Mouse (Mus musculus) midbrain, postnatal 0 days (tissue): ENCODE measurements around the gene Grip1. TPM values are rescaled to one million over a fixed set of nuclear protein-coding genes. Genes with fewer than 3 reads are reported as not detected.

Experiments
- ATAC-seq: fragments of 200-750 bp; cut with Nextera tagmentation; 2 replicates; pipeline ENCODE4 v1.8.0; 2017; ENCODE audit warnings: moderate number of reproducible peaks, mild to moderate bottlenecking, moderate TSS enrichment, moderate library complexity; ENCODE audit not compliant: low FRiP score
- DNase-seq: peaks from one replicate; pipeline ENCODE4 v3.0.0-alpha.2; 2015; ENCODE audit warnings: low spot score
- H3K27ac ChIP-seq: fragments of 300-500 bp; sonication (generic); 2 replicates; pipeline ENCODE4 v1.5.1; 2014; ENCODE audit warnings: low read depth, mild to moderate bottlenecking, low read length, mixed read lengths
- H3K27me3 ChIP-seq: fragments of 300-500 bp; sonication (generic); 2 replicates; pipeline ENCODE4 v1.6.1; 2014; ENCODE audit warnings: low read length, control low read depth, mixed read lengths; ENCODE audit not compliant: insufficient read depth
- H3K36me3 ChIP-seq: fragments of 300-500 bp; sonication (generic); 2 replicates; pipeline ENCODE4 v1.6.1; 2014; ENCODE audit warnings: low read length, control low read depth, mixed read lengths; ENCODE audit not compliant: insufficient read depth
- H3K4me1 ChIP-seq: fragments of 300-500 bp; sonication (generic); 2 replicates; pipeline ENCODE4 v1.6.1; 2014; ENCODE audit warnings: mild to moderate bottlenecking, control low read depth, antibody characterized with exemption, low read length, mixed read lengths; ENCODE audit not compliant: insufficient read depth
- H3K4me2 ChIP-seq: fragments of 300-500 bp; sonication (generic); 2 replicates; pipeline ENCODE4 v1.6.1; 2014; ENCODE audit warnings: low read depth, mild to moderate bottlenecking, low read length, mixed read lengths; ENCODE audit not compliant: poor library complexity, severe bottlenecking
- H3K4me3 ChIP-seq: fragments of 300-500 bp; sonication (generic); 2 replicates; pipeline ENCODE4 v1.5.1; 2014; ENCODE audit warnings: low read depth, mild to moderate bottlenecking, low read length, moderate library complexity
- H3K9ac ChIP-seq: fragments of 300-500 bp; sonication (generic); replicated peaks from 2 replicates; pipeline ENCODE4 v1.6.1; 2014; ENCODE audit warnings: mild to moderate bottlenecking, low read length, moderate library complexity, mixed read lengths; ENCODE audit not compliant: poor library complexity, severe bottlenecking
- H3K9me3 ChIP-seq: fragments of 300-500 bp; sonication (generic); 2 replicates; pipeline ENCODE4 v1.6.1; 2016; ENCODE audit warnings: low read length, control low read depth
- CTCF ChIP-seq: IDR thresholded peaks from 2 replicates; pipeline ENCODE4 v1.5.1; 2016; ENCODE audit warnings: antibody characterized with exemption, mild to moderate bottlenecking
- WGBS: fragments of 180-500 bp; shearing (Covaris S2); extraction: QIAGEN DNeasy Blood & Tissue Kit; methylation state at CpG from one replicate; pipeline ENCODE4 v1.1.7; 2014; 5-methylcytosine and 5-hydroxymethylcytosine counted together
- polyA plus RNA-seq: library from polyadenylated mRNA; unstranded; fragments of >200 nt; fragmentation: Nextera tagmentation; extraction: Ambion mirVana; gene quantifications from 2 replicates; pipeline ENCODE4 v1.2.1, GENCODE M21; 2015
- total RNA-seq: library from RNA; depleted of rRNA; stranded (reverse); fragments of >200 nt; gene quantifications from 2 replicates; pipeline ENCODE4 v1.2.3, GENCODE M21; 2014

Gene Grip1
- total and polyA plus RNA-seq, 2 experiments from 2014 or later = 14.6 to 35.4 TPM

GRCm38 (mm10) chr10:119951460-119951859, 497.8 kb downstream of the Grip1 start:
- no peaks in the 10 kb centered on the region for H3K27me3 ChIP-seq
- no peak overlapping the region for H3K4me3 ChIP-seq
- H3K27ac ChIP-seq = no peak overlapping the region
- H3K9me3 ChIP-seq = no peaks in the 10 kb centered on the region
- no peak for TF ChIP-seq CTCF
- ATAC-seq (no peak), DNase-seq (no peak)
- H3K4me2 ChIP-seq = no peak overlapping the region
- H3K9ac ChIP-seq = no peak overlapping the region
- no peaks in the 10 kb centered on the region for H3K36me3 ChIP-seq
- no peaks in the 10 kb centered on the region for H3K4me1 ChIP-seq
- WGBS = 83% methylated on average over 6 of the region's 6 CpGs

GRCm38 (mm10) chr10:119957260-119957955, 503.8 kb downstream of the Grip1 start:
- H3K4me3 ChIP-seq = no peak overlapping the region
- 71% methylated on average over 17 of the region's 17 CpGs for WGBS
- no peaks in the 10 kb centered on the region for H3K36me3 ChIP-seq
- DNase-seq = no peak
- no peak for TF ChIP-seq CTCF
- H3K27ac ChIP-seq = no peak overlapping the region
- no peak overlapping the region for H3K9ac ChIP-seq
- H3K4me2 ChIP-seq = no peak overlapping the region
- ATAC-seq = no peak
- no peaks in the 10 kb centered on the region for H3K4me1 ChIP-seq
- no peaks in the 10 kb centered on the region for H3K9me3 ChIP-seq
- no peaks in the 10 kb centered on the region for H3K27me3 ChIP-seq

DNA sequence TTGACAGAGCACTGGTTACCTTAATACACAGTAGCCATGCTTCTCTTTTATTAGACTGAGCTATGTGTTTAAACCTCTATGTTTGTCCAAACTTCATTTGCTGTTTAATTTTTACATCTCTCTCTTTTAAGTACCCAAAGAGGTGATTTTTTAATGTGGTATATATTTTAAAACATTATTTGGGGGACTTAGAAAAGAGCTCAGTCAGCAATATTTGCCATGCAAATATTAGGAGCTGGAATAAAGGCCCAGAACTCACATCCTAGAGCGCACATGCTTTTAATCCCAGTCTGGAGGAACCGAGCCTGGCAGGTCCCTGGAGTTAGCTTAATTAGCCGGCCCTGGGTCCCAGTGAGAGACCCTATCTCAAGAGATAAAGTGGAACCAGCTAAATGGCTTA, 507.3 kb downstream of the Grip1 start:
- no peak overlapping the region for H3K4me2 ChIP-seq
- H3K9me3 ChIP-seq = no peaks in the 10 kb centered on the region
- no peaks in the 10 kb centered on the region for H3K27me3 ChIP-seq
- no peak overlapping the region for H3K27ac ChIP-seq
- no peaks in the 10 kb centered on the region for H3K36me3 ChIP-seq
- H3K4me3 ChIP-seq = no peak overlapping the region
- ATAC-seq (no peak), DNase-seq (no peak)
- WGBS = 62% methylated on average over 3 of the region's 3 CpGs
- no peak for TF ChIP-seq CTCF
- H3K9ac ChIP-seq = no peak overlapping the region
- H3K4me1 ChIP-seq = no peaks in the 10 kb centered on the region

DNA sequence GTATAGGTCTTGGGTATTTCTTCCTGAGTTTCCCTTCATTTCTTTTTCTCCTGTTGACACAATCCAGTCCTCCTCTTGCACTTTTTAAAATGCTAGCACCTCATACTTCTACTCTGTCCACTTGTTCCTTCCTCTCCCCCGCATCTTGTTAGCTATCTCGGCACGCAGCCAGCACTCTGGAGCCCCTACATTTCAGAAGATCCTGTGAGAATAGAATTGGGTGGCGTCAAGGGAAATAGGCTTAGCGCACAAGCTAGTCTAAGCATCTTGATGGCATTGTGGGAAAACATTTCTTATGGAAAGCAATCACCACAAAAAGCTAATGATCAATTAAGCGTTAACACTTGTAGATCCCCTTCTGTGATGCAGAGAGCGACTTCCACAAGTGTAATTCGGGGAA, 512.7 kb downstream of the Grip1 start:
- ATAC-seq = no peak
- no peak overlapping the region for H3K9ac ChIP-seq
- WGBS = 65% methylated on average over 8 of the region's 8 CpGs
- peak; percentile 30 for DNase-seq
- H3K9me3 ChIP-seq = no peaks in the 10 kb centered on the region
- H3K36me3 ChIP-seq = no peaks in the 10 kb centered on the region
- no peak for TF ChIP-seq CTCF
- no peaks in the 10 kb centered on the region for H3K27me3 ChIP-seq
- no peak overlapping the region for H3K4me2 ChIP-seq
- no peak overlapping the region for H3K4me3 ChIP-seq
- H3K4me1 ChIP-seq = no peaks in the 10 kb centered on the region
- H3K27ac ChIP-seq = no peak overlapping the region

DNA sequence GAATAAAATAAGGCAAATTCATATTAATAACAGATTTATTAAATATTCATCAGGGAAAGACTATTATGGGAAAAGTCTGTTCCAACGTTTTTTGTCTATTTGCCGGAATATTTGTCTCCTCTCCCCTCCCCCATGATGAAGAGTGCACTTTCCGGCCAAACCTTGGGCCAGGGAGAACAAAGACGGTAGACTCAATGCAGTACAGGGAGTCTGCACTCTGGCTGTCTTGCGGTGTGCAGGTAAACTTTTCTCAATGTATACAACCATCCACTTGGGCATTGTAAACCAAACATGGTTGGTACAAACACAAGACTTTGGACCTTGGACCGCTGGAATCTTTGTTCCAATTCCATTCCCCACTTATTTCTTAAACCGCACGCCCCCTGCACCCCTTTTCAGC, 525.8 kb downstream of the Grip1 start:
- 0 out of 2 replicates have a peak, but pooled peaks cover 3% of the 10 kb centered on the region for H3K36me3 ChIP-seq

GRCm38 (mm10) chr10:119980032-119980431, 526.4 kb downstream of the Grip1 start:
- Histone ChIP-seq H3K27me3 (no peaks in the 10 kb centered on the region), H3K9me3 (no peaks in the 10 kb centered on the region), H3K4me1 (no peaks in the 10 kb centered on the region), H3K36me3 (0 out of 2 replicates have a peak, but pooled peaks cover 3% of the 10 kb centered on the region), H3K4me2 (no peak overlapping the region), H3K9ac (no peak overlapping the region), H3K27ac (no peak overlapping the region), H3K4me3 (no peak overlapping the region)
- TF ChIP-seq CTCF = no peak
- DNase-seq = no peak
- ATAC-seq = no peak
- WGBS = 23% methylated on average over 11 of the region's 11 CpGs

More for the DNA sequence above, 525.8 kb downstream of the Grip1 start:
- Histone ChIP-seq H3K4me3 (no peak overlapping the region), H3K27me3 (no peaks in the 10 kb centered on the region), H3K4me2 (no peak overlapping the region), H3K9me3 (no peaks in the 10 kb centered on the region), H3K27ac (no peak overlapping the region), H3K4me1 (no peaks in the 10 kb centered on the region), H3K9ac (no peak overlapping the region)
- no peak for ATAC-seq
- TF ChIP-seq CTCF = no peak
- 50% methylated on average over 8 of the region's 8 CpGs for WGBS
- DNase-seq = no peak
